Mouse (Mus musculus) layer of hippocampus, adult 18-20 months (tissue): ENCODE results near the gene Stxbp5. TPM values are rescaled to one million over a fixed set of nuclear protein-coding genes. Genes with fewer than 3 reads are reported as not detected.

ENCODE experiments used
- DNase-seq, 2 experiments: peaks; one replicate each; pipeline ENCODE4 v3.0.0; 2022; ENCODE audit warnings: low spot score in 2 of 2
- total RNA-seq, 2 experiments: library from RNA; stranded (reverse); gene quantifications; 2 replicates each; pipeline ENCODE4 v1.2.3; 2021

Gene Stxbp5
- total RNA-seq, 2 experiments from 2014 or later = 109 to 111 TPM

DNA sequence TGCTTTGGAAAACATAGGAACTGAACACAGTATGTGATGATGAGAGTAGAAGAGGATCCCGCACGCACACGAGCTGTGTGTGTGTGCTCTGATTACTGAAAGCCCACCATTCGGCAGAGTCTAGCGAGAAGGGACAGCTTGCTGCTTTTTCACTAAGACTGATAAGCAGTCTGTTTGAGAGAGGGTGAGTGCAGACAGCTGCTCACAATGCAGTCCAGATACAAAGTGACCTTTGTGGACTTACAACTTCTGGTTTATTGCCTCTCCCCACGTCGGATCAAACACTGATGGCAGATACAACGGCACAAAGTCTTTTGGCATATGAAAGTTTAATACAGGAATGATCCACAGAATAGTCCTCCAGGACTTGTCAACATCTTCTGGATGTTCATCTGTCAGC is 140.6 kb downstream of the Stxbp5 start:
- DNase-seq = no peak

DNA sequence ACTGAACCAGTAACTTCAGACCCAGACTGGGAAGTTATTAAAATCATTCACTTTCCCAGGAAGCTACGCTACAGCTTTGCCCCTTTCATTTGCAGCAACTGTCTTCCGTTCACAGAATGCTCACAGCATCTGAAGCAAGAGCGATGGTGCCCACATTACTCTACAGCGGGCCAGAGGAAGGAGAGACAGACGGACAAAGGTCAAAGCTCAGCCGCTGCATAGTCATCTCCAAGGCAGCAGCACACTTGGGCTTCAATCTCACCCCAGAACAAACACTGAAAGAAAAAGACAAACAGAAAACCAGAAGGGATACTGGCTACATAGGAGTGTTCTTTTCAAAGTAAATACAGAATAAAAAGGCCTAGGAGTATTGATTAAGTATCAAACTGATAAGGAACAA is 144.3 kb downstream of the Stxbp5 start:
- DNase-seq = no peak

DNA sequence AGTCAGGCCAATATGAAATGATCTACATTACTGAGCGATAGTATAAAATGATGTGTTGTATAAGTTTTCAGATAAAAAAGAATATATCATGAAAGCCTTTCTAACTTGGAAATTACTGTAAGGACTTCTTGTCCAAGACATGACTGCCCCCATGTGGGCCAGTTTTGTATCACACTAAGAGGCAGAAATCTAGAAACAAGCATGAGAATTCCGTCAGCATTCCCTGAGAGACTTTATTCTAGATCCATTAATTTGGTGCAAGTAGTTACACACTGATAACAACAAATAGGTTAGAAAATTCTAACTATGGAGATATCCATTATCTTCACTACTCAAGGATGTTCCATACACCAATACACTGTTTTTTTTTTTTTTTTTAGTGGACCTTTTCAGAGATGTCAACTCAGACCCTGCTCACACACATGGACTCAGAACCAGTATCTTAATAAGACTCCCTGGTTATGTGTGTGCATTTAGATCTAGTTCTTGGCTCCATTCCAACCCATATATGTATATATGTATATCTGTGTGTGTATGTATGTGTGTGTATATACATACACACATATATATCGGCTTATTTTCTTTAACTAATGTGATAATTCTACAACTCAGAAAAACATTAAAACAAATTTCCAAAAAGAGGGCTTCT is 145.9 kb downstream of the Stxbp5 start:
- peak; percentile 59 to 88 for DNase-seq

DNA sequence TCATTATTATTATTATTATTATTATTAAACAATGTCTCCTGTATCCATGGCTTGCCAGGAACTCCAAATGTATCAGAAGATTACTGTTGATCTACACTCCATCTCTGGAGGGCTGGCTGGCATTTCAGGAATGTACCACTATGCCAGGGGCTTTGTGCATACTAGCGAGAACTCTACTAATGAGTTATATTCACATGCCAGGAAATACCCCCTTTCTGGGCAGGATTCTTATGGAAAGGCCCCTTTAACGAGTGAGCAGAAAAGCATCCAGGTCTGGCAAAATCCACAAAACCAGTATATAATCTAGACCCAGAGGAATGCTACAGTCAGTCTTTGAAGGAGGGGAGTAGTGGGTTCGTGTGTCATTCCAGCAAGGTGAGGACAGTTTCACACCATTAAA is 167.0 kb downstream of the Stxbp5 start:
- no peak for DNase-seq

DNA sequence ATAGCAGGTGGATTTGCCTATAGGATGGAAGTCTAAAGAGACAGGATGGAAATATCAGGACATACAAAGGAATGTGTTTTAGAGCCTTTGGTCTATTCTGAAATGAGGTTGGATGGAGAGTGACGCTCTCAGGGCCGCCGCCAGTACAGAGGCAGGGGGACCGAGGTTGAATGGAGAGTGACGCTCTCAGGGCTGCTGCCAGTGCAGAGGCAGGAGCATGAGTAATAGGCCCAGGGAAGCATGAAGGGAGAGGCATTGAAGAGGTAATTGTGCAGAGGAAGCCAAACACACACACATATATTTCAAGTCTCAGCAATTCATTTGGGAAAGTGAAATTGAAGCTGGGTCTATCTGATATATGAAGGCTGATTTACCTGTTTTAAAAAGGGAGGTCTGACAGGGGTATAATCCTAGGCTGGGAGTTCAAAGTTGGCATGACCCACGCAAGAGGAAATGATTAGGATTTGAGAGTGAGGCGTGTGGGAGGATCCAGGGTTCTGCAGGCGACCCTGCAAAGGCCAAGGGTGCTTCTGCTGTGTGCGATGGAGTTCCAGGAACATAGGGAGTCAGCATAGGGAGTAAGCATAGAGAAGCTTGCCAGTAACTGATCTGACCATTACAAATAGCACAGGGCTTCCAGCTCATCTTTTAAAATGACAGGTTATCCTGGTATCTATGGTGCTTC is 168.7 kb downstream of the Stxbp5 start:
- no peak for DNase-seq

DNA sequence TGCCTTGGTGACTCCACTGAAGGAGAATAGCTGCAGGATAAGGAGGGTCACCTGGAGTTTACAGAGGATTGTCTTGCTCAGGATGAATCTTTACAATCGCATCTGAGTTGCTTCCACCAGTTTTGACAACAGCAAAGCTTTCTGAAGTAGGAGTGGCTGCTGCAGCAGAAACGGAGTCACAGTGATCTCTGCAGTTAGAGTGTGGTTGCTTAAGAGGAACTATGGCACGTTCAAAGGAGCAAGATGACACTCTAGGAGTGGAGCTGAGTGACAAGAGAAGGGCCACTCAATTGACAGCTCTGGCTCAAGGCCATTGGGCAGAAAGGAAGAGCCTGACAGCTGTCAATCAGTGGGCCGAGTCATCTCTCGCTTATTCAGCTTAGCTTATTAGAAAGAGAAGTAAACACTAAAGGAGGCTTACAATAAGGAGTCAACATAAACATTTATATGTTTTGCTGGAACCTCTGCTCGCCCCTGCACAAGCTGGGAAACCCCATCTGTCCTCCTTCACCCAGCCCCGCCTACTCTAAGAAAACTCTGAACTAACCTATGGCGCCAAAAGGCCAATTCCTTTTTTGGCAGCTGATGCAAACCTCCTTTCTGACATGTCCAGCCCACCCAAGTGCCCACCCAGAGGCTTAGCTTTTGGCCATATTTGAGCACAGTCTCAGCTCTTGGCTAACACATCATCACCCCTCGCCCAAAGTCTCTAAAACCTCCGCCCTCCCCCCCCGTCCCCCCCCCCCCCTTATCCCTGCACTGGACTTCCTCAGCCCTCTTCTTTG is 178.2 kb downstream of the Stxbp5 start:
- DNase-seq = no peak

DNA sequence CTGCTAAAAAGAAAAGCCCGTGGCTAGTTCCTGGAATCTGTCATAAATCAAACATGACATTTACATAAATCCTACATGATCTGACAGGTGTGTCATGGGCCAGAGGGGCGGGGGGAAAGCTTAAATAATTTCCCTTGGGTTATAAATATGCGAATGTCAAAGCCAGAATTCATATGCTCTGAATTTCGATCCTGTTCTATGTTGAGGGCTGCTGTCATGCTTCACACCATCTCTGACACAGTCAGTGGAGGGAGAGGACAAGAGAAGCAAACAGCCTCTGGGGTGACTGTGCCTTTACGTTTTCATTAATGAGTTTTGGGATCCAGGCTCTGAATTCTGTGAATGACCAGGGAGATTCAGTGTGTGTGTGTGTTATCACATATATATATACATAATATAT is 180.9 kb downstream of the Stxbp5 start:
- no peak for DNase-seq

DNA sequence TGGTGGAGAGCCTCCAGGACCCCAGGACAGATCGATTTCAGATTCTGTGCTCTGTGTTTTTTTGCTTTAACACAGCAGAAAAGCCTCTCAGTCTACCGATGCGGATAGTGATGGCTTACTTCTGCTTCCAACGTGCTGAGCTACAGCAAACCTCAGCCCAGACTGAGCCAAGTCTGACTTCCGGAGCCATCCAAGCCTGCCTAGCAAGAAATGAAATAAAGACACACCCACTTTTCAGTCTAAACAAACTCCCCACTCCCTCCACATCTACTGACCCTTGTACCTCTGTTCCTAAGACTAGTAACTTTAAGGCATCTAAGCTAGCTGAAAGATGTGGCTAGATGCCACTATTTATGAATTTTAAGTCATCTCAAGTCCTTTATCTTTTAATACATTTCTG is 182.8 kb downstream of the Stxbp5 start:
- no peak for DNase-seq

Other genes starting within 250 kb of the Stxbp5 start
- gene Samd5, start 225.9 kb downstream of the Stxbp5 start, total RNA-seq = 10 to 100 TPM; 11.4 to 16.0 TPM